Mouse (Mus musculus): ENCODE measurements around the gene Slc26a6.

GRCm38 (mm10) chr9:108831637-108832036 lies 21.4 kb upstream of the Slc26a6 start:
- TF ChIP-seq CTCF (IDR thresholded peaks at IDR 0.05; ENCODE audit: control insufficient read depth, insufficient read depth, insufficient read length), result no peak
- no peak for TF ChIP-seq MYOG (IDR thresholded peaks at IDR 0.05; ENCODE audit: control insufficient read depth, extremely low read depth, insufficient read length)
